Mouse (Mus musculus) thymus, adult 2 months (tissue): ENCODE measurements around the gene Ikzf4.

ENCODE experiments used
- CTCF ChIP-seq: fragments of 200-500 bp; IDR thresholded peaks from 2 replicates; pipeline ENCODE4 v1.5.1; 2012; ENCODE audit warnings: mild to moderate bottlenecking, control low read depth, low read length, moderate library complexity, borderline replicate concordance; ENCODE audit not compliant: control insufficient read depth, poor library complexity, insufficient read depth; ENCODE audit errors: extremely low read depth
- POLR2A ChIP-seq: fragments of 200-500 bp; IDR thresholded peaks from 2 replicates; pipeline ENCODE4 v1.6.1; 2012; ENCODE audit warnings: mild to moderate bottlenecking, low read length, control low read depth, moderate library complexity; ENCODE audit not compliant: control insufficient read depth, poor library complexity, insufficient read depth; ENCODE audit errors: extremely low read depth

- TF ChIP-seq CTCF = no peak
- TF ChIP-seq POLR2A = no peak
Measured at GRCm38 (mm10) chr10:128665307-128665706, 19.5 kb upstream of the Ikzf4 start.
